Mouse (Mus musculus): ENCODE measurements at regions not wholly inside any gene's neighbourhood (a gene's known extent, or its start where the extent isn't known, plus 50 kb on each side); places are given as distances from the start of the nearest gene placed in this dataset.

- TF ChIP-seq EP300 (IDR thresholded peaks at IDR 0.05; ENCODE audit: insufficient read depth, low read depth, low read length) (no peak), POLR2A (IDR thresholded peaks at IDR 0.05; ENCODE audit: insufficient read depth, low read length) (no peak)
Measured at GRCm38 (mm10) chr6:31310660-31311059, 87.9 kb upstream of the Mkln1 start.
